Mouse (Mus musculus) spleen, adult 2 months (tissue): ENCODE results near the gene Zfand2b. TPM values are rescaled to one million over a fixed set of nuclear protein-coding genes. Genes with fewer than 3 reads are reported as not detected.

Source experiments
- DNase-seq, 2 experiments: peaks; one replicate each; pipeline versions ENCODE4 v3.0.0 to v3.0.0-alpha.2; 2012 to 2021; ENCODE audit warnings: low spot score in 2 of 2, low read depth in 1 of 2
- H3K27ac ChIP-seq: fragments of 200-500 bp; 2 replicates; pipeline ENCODE4 v1.5.1; 2012; ENCODE audit warnings: low read length, inconsistent platforms; ENCODE audit not compliant: insufficient read depth
- H3K27me3 ChIP-seq: fragments of 200-500 bp; 2 replicates; pipeline ENCODE4 v1.6.1; 2012; ENCODE audit warnings: mild to moderate bottlenecking, moderate library complexity, low read length, inconsistent platforms; ENCODE audit not compliant: control insufficient read depth, insufficient read depth
- H3K36me3 ChIP-seq: fragments of 200-500 bp; 2 replicates; pipeline ENCODE4 v1.6.1; 2012; ENCODE audit warnings: mild to moderate bottlenecking, low read length, inconsistent platforms; ENCODE audit not compliant: control insufficient read depth, insufficient read depth
- H3K4me1 ChIP-seq: fragments of 200-500 bp; 2 replicates; pipeline ENCODE4 v1.6.1; 2011; ENCODE audit warnings: inconsistent platforms; ENCODE audit not compliant: control insufficient read depth, insufficient read depth, insufficient read length
- H3K4me3 ChIP-seq: fragments of 200-500 bp; 2 replicates; pipeline ENCODE4 v1.5.1; 2011; ENCODE audit warnings: mild to moderate bottlenecking, inconsistent platforms; ENCODE audit not compliant: insufficient read depth, insufficient read length; ENCODE audit errors: extremely low read depth
- CTCF ChIP-seq: fragments of 200-500 bp; IDR thresholded peaks from 2 replicates; pipeline ENCODE4 v1.5.1; 2011; ENCODE audit warnings: mild to moderate bottlenecking, inconsistent platforms; ENCODE audit not compliant: insufficient read depth, insufficient read length, insufficient replicate concordance; ENCODE audit errors: extremely low read depth
- POLR2A ChIP-seq: fragments of 200-500 bp; IDR thresholded peaks from 2 replicates; pipeline ENCODE4 v1.6.1; 2011; ENCODE audit warnings: low read depth, low read length, inconsistent platforms
- WGBS: fragments of 180-500 bp; shearing (Covaris S2); methylation state at CpG from one replicate; pipeline ENCODE4 v1.1.7; 2018; 5-methylcytosine and 5-hydroxymethylcytosine counted together
- polyA plus RNA-seq: library from polyadenylated mRNA; depleted of rRNA; stranded (reverse); fragments of >200 nt; gene quantifications from 2 replicates; pipeline ENCODE4 v1.2.3, GENCODE M21; 2012

Zfand2b gene
- polyA plus RNA-seq, 1 experiment: 47.7 TPM

- DNase-seq: no peak
Observed at GRCm38 (mm10) chr1:75133421-75134207, 34.8 kb upstream of the Zfand2b start, which contains the start of gene Slc23a3. Gene Slc23a3, minus strand, starts transcription at chr1:75133890.

GRCm38 (mm10) chr1:75136293-75136692 is 32.2 kb upstream of the Zfand2b start:
- peaks cover 33% of the 10 kb centered on the region for H3K36me3 ChIP-seq
- H3K27me3 ChIP-seq: no peaks in the 10 kb centered on the region
- H3K4me1 ChIP-seq: peaks cover 4% of the 10 kb centered on the region; the same call in 1 of the 2 replicates
- no peak for DNase-seq
- H3K27ac ChIP-seq: no peak overlapping the region
- no peak overlapping the region for H3K4me3 ChIP-seq
- WGBS: 84% methylated on average over 6 of the region's 6 CpGs
- TF ChIP-seq POLR2A: no peak

More at GRCm38 (mm10) chr1:75133421-75134207, 34.8 kb upstream of the Zfand2b start, which contains the start of gene Slc23a3:
- TF ChIP-seq CTCF (no peak), POLR2A (no peak)
- 67% methylated on average over 12 of the region's 12 CpGs for WGBS
- Histone ChIP-seq H3K4me3 (no peak within 1 kb of the TSS), H3K4me1 (no peaks in the 10 kb centered on the region), H3K36me3 (peaks cover 25% of the 10 kb centered on the region), H3K27ac (no peak within 1 kb of the TSS), H3K27me3 (no peaks in the 10 kb centered on the region)

- Histone ChIP-seq H3K27me3 (no peaks in the 10 kb centered on the region), H3K36me3 (peaks cover 33% of the 10 kb centered on the region), H3K27ac (peak overlapping the region; percentile 18; the same call in 1 of the 2 replicates), H3K4me1 (peaks cover 4% of the 10 kb centered on the region; the same call in 1 of the 2 replicates), H3K4me3 (no peak overlapping the region)
- no peak for DNase-seq
- TF ChIP-seq POLR2A: no peak
- no peak for TF ChIP-seq CTCF
- WGBS: 86% methylated on average over 3 of the region's 3 CpGs
Observed at GRCm38 (mm10) chr1:75136730-75137129, 31.7 kb upstream of the Zfand2b start.

GRCm38 (mm10) chr1:75138448-75138847 is 30.0 kb upstream of the Zfand2b start:
- 96% methylated on average over 2 of the region's 2 CpGs for WGBS
- no peak overlapping the region for H3K4me3 ChIP-seq
- peaks cover 33% of the 10 kb centered on the region for H3K36me3 ChIP-seq
- TF ChIP-seq POLR2A (no peak), CTCF (no peak)
- H3K27me3 ChIP-seq: no peaks in the 10 kb centered on the region
- peaks cover 4% of the 10 kb centered on the region for H3K4me1 ChIP-seq
- no peak for DNase-seq
- no peak overlapping the region for H3K27ac ChIP-seq

- 34% methylated on average over 4 of the region's 4 CpGs for WGBS
- TF ChIP-seq CTCF (no peak), POLR2A (no peak)
- peak overlapping the region; percentile 99 for H3K27ac ChIP-seq
- H3K27me3 ChIP-seq: no peaks in the 10 kb centered on the region
- peaks cover 4% of the 10 kb centered on the region for H3K4me1 ChIP-seq
- peak overlapping the region; percentile 86 for H3K4me3 ChIP-seq
- H3K36me3 ChIP-seq: peaks cover 38% of the 10 kb centered on the region
- DNase-seq: no peak
Observed at GRCm38 (mm10) chr1:75140601-75141190, 27.8 kb upstream of the Zfand2b start.

- WGBS: under 1% methylated on average over 53 of the region's 53 CpGs
- Histone ChIP-seq H3K4me1 (peaks cover 4% of the 10 kb centered on the region), H3K27me3 (no peaks in the 10 kb centered on the region), H3K27ac (peak overlapping the region; percentile 99), H3K4me3 (peak overlapping the region; percentile 86), H3K36me3 (peaks cover 37% of the 10 kb centered on the region)
- peak; percentile 92 for TF ChIP-seq POLR2A
- TF ChIP-seq CTCF: no peak
- peak; percentile 54 to 73 for DNase-seq
Observed at GRCm38 (mm10) chr1:75141486-75142190, 26.8 kb upstream of the Zfand2b start.
